Mouse (Mus musculus) olfactory bulb, adult 2 months (tissue): Measurements from ENCODE around the gene Fhit.

Experiments used
- CTCF ChIP-seq: fragments of 200-500 bp; IDR thresholded peaks from 2 replicates; pipeline ENCODE4 v1.5.1; 2012; ENCODE audit warnings: low read depth, mild to moderate bottlenecking, low read length, moderate library complexity; ENCODE audit not compliant: insufficient read depth
- POLR2A ChIP-seq: fragments of 200-500 bp; IDR thresholded peaks from 2 replicates; pipeline ENCODE4 v1.6.1; 2012; ENCODE audit warnings: mild to moderate bottlenecking, low read depth, low read length, moderate library complexity; ENCODE audit not compliant: insufficient read depth

DNA sequence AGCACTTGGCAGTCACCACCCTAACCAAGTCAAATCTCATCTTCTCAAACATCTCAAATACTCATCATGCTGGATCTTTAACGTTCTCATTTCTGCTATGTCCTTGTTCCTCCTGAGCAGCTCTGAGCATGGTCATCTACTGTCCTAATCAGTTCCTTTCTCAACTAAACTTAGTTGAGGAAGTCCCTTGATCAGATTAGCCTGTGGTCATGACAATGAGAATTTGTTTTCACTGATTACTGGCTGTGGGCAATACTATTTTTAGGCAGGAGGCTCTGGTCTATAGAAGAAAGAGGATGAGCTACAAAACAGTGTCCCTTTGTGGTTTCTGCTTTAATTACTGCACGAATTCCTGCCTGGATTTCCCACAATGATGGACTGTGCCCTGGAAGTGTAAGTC lies 281.1 kb downstream of the Fhit start:
- TF ChIP-seq CTCF (no peak), POLR2A (no peak)
